Mouse (Mus musculus) MEL (cell line): ENCODE data around the gene Sval2. TPM values are rescaled to one million over a fixed set of nuclear protein-coding genes. Genes with fewer than 3 reads are reported as not detected.

Experiments
- DNase-seq: peaks from one replicate; pipeline ENCODE4 v3.0.0; 2011; ENCODE audit warnings: low read depth, low spot score
- H3K27ac ChIP-seq: 2 replicates; pipeline ENCODE4 v1.5.1; 2012; ENCODE audit warnings: low read depth, mild to moderate bottlenecking, control low read depth, low read length, moderate library complexity; ENCODE audit not compliant: control insufficient read depth
- H3K27me3 ChIP-seq, 2 experiments: fragments of 150-350 bp in 1 of 2; sonication (generic) in 1 of 2; 2 replicates each; pipeline ENCODE4 v1.6.1; 2012; ENCODE audit warnings: low read length in 2 of 2, mild to moderate bottlenecking in 2 of 2, improper control_type of control experiment in 1 of 2, moderate library complexity in 1 of 2; ENCODE audit not compliant: insufficient read depth in 2 of 2, control insufficient read depth in 1 of 2
- H3K36me3 ChIP-seq, 2 experiments: 2 replicates each; pipeline ENCODE4 v1.6.1; 2012 to 2014; ENCODE audit warnings: low read length in 2 of 2, improper control_type of control experiment in 1 of 2, inconsistent platforms in 1 of 2, mild to moderate bottlenecking in 1 of 2; ENCODE audit not compliant: insufficient read depth in 2 of 2, control insufficient read depth in 1 of 2
- H3K4me1 ChIP-seq, 2 experiments: fragments of 150-350 bp in 1 of 2; sonication (generic) in 1 of 2; 2 replicates each; pipeline ENCODE4 v1.6.1; 2012; ENCODE audit warnings: low read length in 2 of 2, improper control_type of control experiment in 1 of 2, mild to moderate bottlenecking in 1 of 2; ENCODE audit not compliant: insufficient read depth in 2 of 2, control insufficient read depth in 1 of 2
- H3K4me3 ChIP-seq, 2 experiments: fragments of 150-350 bp in 1 of 2; sonication (generic) in 1 of 2; 2 replicates each; pipeline ENCODE4 v1.5.1; 2012; ENCODE audit warnings: low read depth in 2 of 2, low read length in 2 of 2, mild to moderate bottlenecking in 2 of 2, moderate library complexity in 2 of 2, control low read depth in 1 of 2, improper control_type of control experiment in 1 of 2; ENCODE audit not compliant: control insufficient read depth in 1 of 2, insufficient read depth in 1 of 2
- H3K79me2 ChIP-seq: 2 replicates; pipeline ENCODE4 v1.6.1; 2012; ENCODE audit warnings: mild to moderate bottlenecking, low read length, moderate library complexity; ENCODE audit not compliant: control insufficient read depth, poor library complexity, insufficient read depth
- H3K9ac ChIP-seq: 2 replicates; pipeline ENCODE4 v1.6.1; 2012; ENCODE audit warnings: low read depth, mild to moderate bottlenecking, control low read depth, low read length, moderate library complexity; ENCODE audit not compliant: control insufficient read depth, poor library complexity, severe bottlenecking
- H3K9me3 ChIP-seq: fragments of 150-350 bp; sonication (generic); replicated peaks from 2 replicates; pipeline ENCODE4 v1.6.1; 2012; ENCODE audit warnings: mild to moderate bottlenecking, low read length, improper control_type of control experiment, moderate library complexity; ENCODE audit not compliant: insufficient read depth
- MYC ChIP-seq: IDR thresholded peaks from 2 replicates; pipeline ENCODE4 v1.6.1; 2011; ENCODE audit warnings: low read depth, mild to moderate bottlenecking, low read length, improper control_type of control experiment, moderate library complexity
- RAD21 ChIP-seq: IDR thresholded peaks from 2 replicates; pipeline ENCODE4 v1.6.1; 2011; ENCODE audit warnings: mild to moderate bottlenecking, low read depth, low read length, improper control_type of control experiment
- TAL1 ChIP-seq: IDR thresholded peaks from 2 replicates; pipeline ENCODE4 v1.6.1; 2012; ENCODE audit warnings: mild to moderate bottlenecking, inconsistent platforms, low read length, moderate library complexity, mixed read lengths
- polyA plus RNA-seq, 2 experiments: library from polyadenylated mRNA; stranded (reverse) in 1 of 2; unstranded in 1 of 2; fragments of >175 nt in 1 of 2; fragments of >200 nt in 1 of 2; gene quantifications; 2 replicates each; pipeline versions ENCODE4 v1.2.1 to v1.2.4; 2012; ENCODE audit warnings: low replicate concordance in 2 of 2, low read depth in 1 of 2; ENCODE audit not compliant: insufficient read length in 2 of 2, insufficient read depth in 1 of 2, missing spikeins in 1 of 2
- total RNA-seq: library from RNA; depleted of rRNA; stranded (reverse); fragments of 300-350 nt; gene quantifications from 2 replicates; pipeline ENCODE4 v1.2.3, GENCODE M21; 2012; rRNA removed

Sval2 gene
- total and polyA plus RNA-seq, 3 experiments = not detected

GRCm38 (mm10) chr6:41911625-41912024 is 58.8 kb downstream of the Sval2 start:
- H3K36me3 ChIP-seq = no peaks in the 10 kb centered on the region
- no peak for DNase-seq
- no peaks in the 10 kb centered on the region for H3K4me1 ChIP-seq
- no peaks in the 10 kb centered on the region for H3K9me3 ChIP-seq
- no peaks in the 10 kb centered on the region for H3K27me3 ChIP-seq
- H3K27ac ChIP-seq = no peak overlapping the region
- TF ChIP-seq RAD21 (no peak), TAL1 (no peak), MYC (no peak)
- H3K4me3 ChIP-seq = no peak overlapping the region
- H3K9ac ChIP-seq = no peak overlapping the region
- no peaks in the 10 kb centered on the region for H3K79me2 ChIP-seq

Other genes with a start within 250 kb of the Sval2 start
- 0.88 and 1.0 TPM in 2 replicates for gene Ephb6, start 247.5 kb upstream of the Sval2 start, total RNA-seq
- gene Ephb6, start 247.5 kb upstream of the Sval2 start, polyA plus RNA-seq = 1 to 10 TPM in 1 of 2 experiments, not detected in 1; 5.2 TPM
- gene Trpv6, start 216.6 kb upstream of the Sval2 start, total RNA-seq = not detected in 2 replicates
- gene Trpv6, start 216.6 kb upstream of the Sval2 start, polyA plus RNA-seq = not detected
- gene Trpv5, start 172.2 kb upstream of the Sval2 start, total RNA-seq = 0.07 and 0.12 TPM in 2 replicates
- gene Trpv5, start 172.2 kb upstream of the Sval2 start, polyA plus RNA-seq = under 1 TPM in 1 of 2 experiments, not detected in 1; 0.26 TPM
- gene Llcfc1, start 168.6 kb upstream of the Sval2 start, total RNA-seq = not detected in 2 replicates
- gene Llcfc1, start 168.6 kb upstream of the Sval2 start, polyA plus RNA-seq = not detected
- 21.5 and 31.0 TPM in 2 replicates for gene Kel, start 148.7 kb upstream of the Sval2 start, total RNA-seq
- gene Kel, start 148.7 kb upstream of the Sval2 start, polyA plus RNA-seq = 10 to 100 TPM in 1 of 2 experiments, not detected in 1; 79.6 TPM
- gene Olfr459, start 77.8 kb upstream of the Sval2 start, total RNA-seq = not detected in 2 replicates
- gene Olfr459, start 77.8 kb upstream of the Sval2 start, polyA plus RNA-seq = not detected
- gene Pip, start 5.5 kb upstream of the Sval2 start, total RNA-seq = not detected in 2 replicates
- gene Pip, start 5.5 kb upstream of the Sval2 start, polyA plus RNA-seq = not detected
- not detected in 2 replicates for gene Sval1, start 98.6 kb downstream of the Sval2 start, total RNA-seq
- gene Sval1, start 98.6 kb downstream of the Sval2 start, polyA plus RNA-seq = not detected
- gene Sval3, start 115.2 kb downstream of the Sval2 start, total RNA-seq = not detected in 2 replicates
- gene Sval3, start 115.2 kb downstream of the Sval2 start, polyA plus RNA-seq = not detected
- not detected in 2 replicates for gene Sva, start 185.4 kb downstream of the Sval2 start, total RNA-seq
- not detected for gene Sva, start 185.4 kb downstream of the Sval2 start, polyA plus RNA-seq